Mouse (Mus musculus) large intestine, adult 2 months (tissue): Measurements from ENCODE around the gene Gm1604a. TPM values are rescaled to one million over a fixed set of nuclear protein-coding genes. Genes with fewer than 3 reads are reported as not detected.

Experiments
- polyA plus RNA-seq: library from polyadenylated mRNA; depleted of rRNA; stranded (reverse); fragments of >200 nt; gene quantifications from 2 replicates; pipeline ENCODE4 v1.2.3, GENCODE M21; 2012; rRNA removed

Gene Gm1604a
- polyA plus RNA-seq, 1 experiment = not detected

Other genes with a start within 250 kb of the Gm1604a start
- gene Ezr, start 242.8 kb upstream of the Gm1604a start, polyA plus RNA-seq = 148 and 317 TPM in 2 replicates
- 18.0 and 22.7 TPM in 2 replicates for gene Rsph3b, start 76.9 kb upstream of the Gm1604a start, polyA plus RNA-seq
- gene Tagap1, start 64.4 kb upstream of the Gm1604a start, polyA plus RNA-seq = 14.0 and 16.3 TPM in 2 replicates
- gene Rnaset2b, start 54.9 kb upstream of the Gm1604a start, polyA plus RNA-seq = 154 and 164 TPM in 2 replicates
- gene Gm49721, start 46.7 kb upstream of the Gm1604a start, polyA plus RNA-seq = 0.42 and 0.74 TPM in 2 replicates
- 2.3 and 2.9 TPM in 2 replicates for gene Rps6ka2, start 144.5 kb downstream of the Gm1604a start, polyA plus RNA-seq